In the genomic region with DNA sequence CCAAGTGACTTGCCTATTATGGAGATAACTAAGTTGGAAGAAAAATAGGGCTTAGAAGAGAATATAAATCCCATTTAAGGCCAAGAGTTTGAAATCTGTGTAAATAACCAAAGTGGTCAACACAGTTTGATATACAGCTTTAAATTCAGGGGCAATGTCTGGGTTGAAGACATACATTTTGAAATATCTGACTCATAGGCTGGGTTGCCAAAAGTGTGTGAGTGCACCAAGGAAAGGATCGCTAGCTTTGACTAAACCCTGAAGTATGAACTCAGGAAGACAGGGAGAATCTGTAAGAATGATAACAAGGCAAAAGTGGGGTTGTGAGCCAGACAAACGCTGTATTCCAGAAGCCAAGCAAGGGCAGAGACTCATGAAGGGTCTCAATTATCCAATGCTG, we compare ENCODE assay signal across 25 mouse cellular contexts.
"Had no signal": no experiment of that assay in that cellular context is flagged by ENCODE, and none has a peak within 500 bp of the region (broad histone marks: within the 10 kb centered on the region; RNA-seq: fewer than 3 reads in every experiment).

No protein-coding gene starts in this region.

- DNase-seq: cerebellum, adult 9-11 months; cerebellum, postnatal 10 days; cerebellum, postnatal 14 days; cerebellum, postnatal 25 days; cerebellum, postnatal 36 days; embryo, embryonic 11 days; forebrain, postnatal 0 days; gastrocnemius, adult 2 months; gastrocnemius, postnatal 10 days; gastrocnemius, postnatal 14 days; gastrocnemius, postnatal 25 days; gastrocnemius, postnatal 36 days; heart, adult 11 months; heart, adult 18-20 months; heart, adult 2 months had no signal

- H3K4me3 ChIP-seq: embryonic facial prominence, embryonic 10.5 days; embryonic facial prominence, embryonic 12.5 days; embryonic facial prominence, embryonic 13.5 days; embryonic facial prominence, embryonic 15.5 days; erythroblast, embryonic 14.5 days; forebrain, embryonic 10.5 days; forebrain, embryonic 12.5 days; forebrain, embryonic 13.5 days; forebrain, embryonic 15.5 days; gastrocnemius, adult 2 months; heart, adult 2 months; heart, embryonic 10.5 days had no signal

- H3K4me1 ChIP-seq: embryonic facial prominence, embryonic 10.5 days; embryonic facial prominence, embryonic 12.5 days; embryonic facial prominence, embryonic 13.5 days; embryonic facial prominence, embryonic 15.5 days; forebrain, embryonic 10.5 days; forebrain, embryonic 12.5 days; forebrain, embryonic 13.5 days; forebrain, embryonic 15.5 days; heart, embryonic 10.5 days had no signal

- H3K27ac ChIP-seq: embryonic facial prominence, embryonic 10.5 days; embryonic facial prominence, embryonic 12.5 days; embryonic facial prominence, embryonic 13.5 days; embryonic facial prominence, embryonic 15.5 days; forebrain, embryonic 10.5 days; forebrain, embryonic 12.5 days; forebrain, embryonic 13.5 days; forebrain, embryonic 15.5 days; gastrocnemius, adult 2 months; heart, adult 2 months; heart, embryonic 10.5 days had no signal
